Mouse (Mus musculus) E14TG2a.4 (cell line): ENCODE measurements around the gene Itpk1.
A peak's percentile ranks its signal among the peaks of the same experiment; 100 is the strongest.

Experiments
- H3K27me3 ChIP-seq: 2 replicates; pipeline ENCODE4 v1.6.1; 2014; ENCODE audit warnings: low read length, control low read depth; ENCODE audit not compliant: insufficient read depth
- H3K36me3 ChIP-seq: 2 replicates; pipeline ENCODE4 v1.6.1; 2014; ENCODE audit warnings: low read length, control low read depth; ENCODE audit not compliant: insufficient read depth
- H3K4me1 ChIP-seq: replicated peaks from 2 replicates; pipeline ENCODE4 v1.6.1; 2014; ENCODE audit warnings: low read depth, low read length, control low read depth
- H3K4me3 ChIP-seq: replicated peaks from 2 replicates; pipeline ENCODE4 v1.5.1; 2014; ENCODE audit warnings: mild to moderate bottlenecking, low read length
- H3K9me3 ChIP-seq: 2 replicates; pipeline ENCODE4 v1.6.1; 2014; ENCODE audit warnings: low read length, control low read depth
- CTCF ChIP-seq: conservative IDR thresholded peaks from 2 replicates; pipeline ENCODE4 v1.5.1; 2014; ENCODE audit warnings: low read length
- NANOG ChIP-seq: IDR thresholded peaks from 2 replicates; pipeline ENCODE4 v1.6.1; 2014; ENCODE audit warnings: borderline replicate concordance, low read length, mixed read lengths
- POU5F1 ChIP-seq: IDR thresholded peaks from 2 replicates; pipeline ENCODE4 v1.6.1; 2014; ENCODE audit warnings: low read length, borderline replicate concordance

The Itpk1 gene

GRCm38 (mm10) chr12:102665465-102666202, 39.1 kb downstream of the Itpk1 start:
- Histone ChIP-seq H3K27me3 (no peaks in the 10 kb centered on the region), H3K4me3 (no peak overlapping the region), H3K4me1 (peaks cover 75% of the 10 kb centered on the region), H3K9me3 (no peaks in the 10 kb centered on the region), H3K36me3 (peaks cover 94% of the 10 kb centered on the region)
- TF ChIP-seq CTCF (no peak), NANOG (no peak), POU5F1 (no peak)

- no peak overlapping the region for H3K4me3 ChIP-seq
- H3K9me3 ChIP-seq, result no peaks in the 10 kb centered on the region
- H3K27me3 ChIP-seq, result no peaks in the 10 kb centered on the region
- H3K36me3 ChIP-seq, result peaks cover 85% of the 10 kb centered on the region
- H3K4me1 ChIP-seq, result peaks cover 70% of the 10 kb centered on the region
- TF ChIP-seq NANOG (no peak), CTCF (peak; percentile 17; the same call in 1 of the 2 replicates)
Measured at GRCm38 (mm10) chr12:102664052-102664448, 40.7 kb downstream of the Itpk1 start.

- no peak for TF ChIP-seq POU5F1
- no peak for TF ChIP-seq NANOG
- TF ChIP-seq CTCF, result no peak
- Histone ChIP-seq H3K27me3 (no peaks in the 10 kb centered on the region), H3K4me3 (no peak overlapping the region), H3K4me1 (peaks cover 75% of the 10 kb centered on the region), H3K36me3 (peaks cover 83% of the 10 kb centered on the region), H3K9me3 (no peaks in the 10 kb centered on the region)
Measured at GRCm38 (mm10) chr12:102663349-102664051, 41.2 kb downstream of the Itpk1 start.

- Histone ChIP-seq H3K4me1 (peaks cover 76% of the 10 kb centered on the region), H3K9me3 (no peaks in the 10 kb centered on the region), H3K36me3 (peaks cover 80% of the 10 kb centered on the region), H3K27me3 (no peaks in the 10 kb centered on the region), H3K4me3 (no peak overlapping the region)
- TF ChIP-seq POU5F1, result no peak
- TF ChIP-seq CTCF, result no peak
- no peak for TF ChIP-seq NANOG
Measured at GRCm38 (mm10) chr12:102661772-102662171, 43.0 kb downstream of the Itpk1 start.

GRCm38 (mm10) chr12:102660906-102661651, 43.7 kb downstream of the Itpk1 start:
- TF ChIP-seq POU5F1 (no peak), CTCF (no peak), NANOG (no peak)
- H3K4me1 ChIP-seq, result peaks cover 76% of the 10 kb centered on the region
- no peak overlapping the region for H3K4me3 ChIP-seq
- peaks cover 80% of the 10 kb centered on the region for H3K36me3 ChIP-seq
- no peaks in the 10 kb centered on the region for H3K9me3 ChIP-seq
- H3K27me3 ChIP-seq, result no peaks in the 10 kb centered on the region

- Histone ChIP-seq H3K27me3 (no peaks in the 10 kb centered on the region), H3K4me3 (no peak overlapping the region), H3K9me3 (no peaks in the 10 kb centered on the region), H3K4me1 (peaks cover 93% of the 10 kb centered on the region), H3K36me3 (peaks cover 60% of the 10 kb centered on the region)
- TF ChIP-seq POU5F1 (no peak), CTCF (no peak), NANOG (no peak)
Measured at GRCm38 (mm10) chr12:102653003-102653402, 51.7 kb downstream of the Itpk1 start.

- Histone ChIP-seq H3K4me3 (no peak overlapping the region), H3K9me3 (no peaks in the 10 kb centered on the region), H3K36me3 (peaks cover 58% of the 10 kb centered on the region), H3K27me3 (no peaks in the 10 kb centered on the region), H3K4me1 (peaks cover 93% of the 10 kb centered on the region)
- TF ChIP-seq POU5F1, result no peak
- no peak for TF ChIP-seq CTCF
- TF ChIP-seq NANOG, result no peak
Measured at GRCm38 (mm10) chr12:102652420-102652819, 52.3 kb downstream of the Itpk1 start.

GRCm38 (mm10) chr12:102651871-102652270, 52.9 kb downstream of the Itpk1 start:
- H3K4me3 ChIP-seq, result no peak overlapping the region

More at GRCm38 (mm10) chr12:102651871-102652270, 52.9 kb downstream of the Itpk1 start:
- H3K36me3 ChIP-seq, result peaks cover 54% of the 10 kb centered on the region
- peaks cover 93% of the 10 kb centered on the region for H3K4me1 ChIP-seq
- H3K9me3 ChIP-seq, result no peaks in the 10 kb centered on the region
- no peaks in the 10 kb centered on the region for H3K27me3 ChIP-seq
- TF ChIP-seq POU5F1, result no peak
- TF ChIP-seq CTCF, result no peak
- TF ChIP-seq NANOG, result no peak
